Mouse (Mus musculus) liver, embryonic 16.5 days (tissue): ENCODE measurements around the gene Kcnj6. TPM values are rescaled to one million over a fixed set of nuclear protein-coding genes. Genes with fewer than 3 reads are reported as not detected.

Experiments used
- ATAC-seq: fragments of 200-750 bp; cut with Nextera tagmentation; 2 replicates; pipeline ENCODE4 v1.8.0; 2017; ENCODE audit warnings: low read depth, mild to moderate bottlenecking, moderate number of reproducible peaks, moderate library complexity
- H3K27ac ChIP-seq: fragments of 300-500 bp; sonication (generic); 2 replicates; pipeline ENCODE4 v1.5.1; 2014; ENCODE audit warnings: mild to moderate bottlenecking, low read length
- H3K27me3 ChIP-seq: fragments of 300-500 bp; sonication (generic); 2 replicates; pipeline ENCODE4 v1.6.1; 2014; ENCODE audit warnings: low read depth, low read length, mixed read lengths; ENCODE audit not compliant: control insufficient read depth, insufficient read depth
- H3K36me3 ChIP-seq: fragments of 300-500 bp; sonication (generic); 2 replicates; pipeline ENCODE4 v1.6.1; 2014; ENCODE audit warnings: mild to moderate bottlenecking; ENCODE audit not compliant: control insufficient read depth, insufficient read depth
- H3K4me1 ChIP-seq: fragments of 300-500 bp; sonication (generic); 2 replicates; pipeline ENCODE4 v1.6.1; 2014; ENCODE audit warnings: low read depth, low read length, mixed read lengths; ENCODE audit not compliant: control insufficient read depth
- H3K4me2 ChIP-seq: fragments of 300-500 bp; sonication (generic); 2 replicates; pipeline ENCODE4 v1.6.1; 2014; ENCODE audit warnings: low read depth, low read length, mixed read lengths
- H3K4me3 ChIP-seq: fragments of 300-500 bp; sonication (generic); 2 replicates; pipeline ENCODE4 v1.5.1; 2014; ENCODE audit warnings: low read depth, mild to moderate bottlenecking, low read length
- H3K9ac ChIP-seq: fragments of 300-500 bp; sonication (generic); 2 replicates; pipeline ENCODE4 v1.6.1; 2014; ENCODE audit warnings: low read depth, low read length
- H3K9me3 ChIP-seq: fragments of 300-500 bp; sonication (generic); replicated peaks from 2 replicates; pipeline ENCODE4 v1.6.1; 2016; ENCODE audit warnings: low read length; ENCODE audit not compliant: control insufficient read depth
- WGBS: fragments of 180-500 bp; shearing (Covaris S2); extraction: QIAGEN DNeasy Blood & Tissue Kit; methylation state at CpG from one replicate; pipeline ENCODE4 v1.1.7; 2014; ENCODE audit not compliant: insufficient replicate concordance; 5-methylcytosine and 5-hydroxymethylcytosine counted together
- polyA plus RNA-seq: library from polyadenylated mRNA; unstranded; fragments of >200 nt; fragmentation: Nextera tagmentation; extraction: Ambion mirVana; gene quantifications from 2 replicates; pipeline ENCODE4 v1.2.1, GENCODE M21; 2015

The Kcnj6 gene
- polyA plus RNA-seq, 1 experiment from 2014 or later = not detected

- Histone ChIP-seq H3K9ac (no peak overlapping the region), H3K27me3 (no peaks in the 10 kb centered on the region), H3K27ac (no peak overlapping the region), H3K4me2 (no peak overlapping the region), H3K4me3 (no peak overlapping the region), H3K4me1 (no peaks in the 10 kb centered on the region), H3K9me3 (no peaks in the 10 kb centered on the region), H3K36me3 (no peaks in the 10 kb centered on the region)
- ATAC-seq = no peak
- WGBS = 58% methylated on average over 14 of the region's 14 CpGs
Observed at GRCm38 (mm10) chr16:94850393-94850792, 147.1 kb downstream of the Kcnj6 start.

DNA sequence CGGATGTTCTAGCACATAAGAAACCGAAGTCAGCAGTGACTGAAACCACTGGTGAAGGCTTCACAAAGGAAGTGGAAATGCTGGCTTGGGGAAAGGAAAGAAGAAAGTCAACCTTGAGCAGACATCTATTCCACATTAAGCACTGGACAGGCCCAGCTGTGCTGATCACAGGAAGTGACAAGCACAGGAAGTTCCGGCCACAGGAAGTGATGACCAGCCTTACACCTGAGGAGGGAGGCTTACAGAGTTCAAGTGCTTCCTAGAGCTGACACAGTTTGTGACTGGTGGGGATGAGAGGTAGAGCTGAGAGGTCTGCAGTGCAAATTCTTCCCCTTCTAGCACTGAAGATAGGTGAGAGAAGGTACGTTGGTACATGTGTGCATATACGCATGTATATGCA, 151.5 kb downstream of the Kcnj6 start:
- H3K27me3 ChIP-seq = no peaks in the 10 kb centered on the region
- H3K27ac ChIP-seq = no peak overlapping the region
- no peaks in the 10 kb centered on the region for H3K9me3 ChIP-seq
- no peak overlapping the region for H3K9ac ChIP-seq
- H3K4me1 ChIP-seq = no peaks in the 10 kb centered on the region
- H3K4me2 ChIP-seq = no peak overlapping the region
- no peak overlapping the region for H3K4me3 ChIP-seq
- no peaks in the 10 kb centered on the region for H3K36me3 ChIP-seq
- ATAC-seq = no peak
- WGBS = 53% methylated on average over 5 of the region's 5 CpGs

DNA sequence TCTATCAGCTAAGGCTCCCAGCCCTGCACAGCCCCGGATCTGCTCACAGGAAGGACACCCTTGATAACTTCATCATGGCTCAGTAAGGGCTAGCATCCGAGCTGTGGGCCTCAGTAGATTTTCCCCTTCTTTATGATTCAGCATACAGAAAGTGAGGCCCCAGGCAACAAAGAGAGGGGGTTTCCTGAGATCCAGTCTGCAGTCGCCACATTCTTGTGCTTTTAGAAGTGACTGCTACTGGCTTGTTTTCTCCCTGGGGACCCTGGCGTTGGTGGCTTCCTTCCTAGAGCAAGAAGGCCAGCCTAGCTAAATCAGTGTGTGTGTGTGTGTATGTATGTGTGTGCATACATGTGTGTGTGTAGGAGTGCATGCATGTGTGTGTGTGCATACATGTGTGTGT, 152.7 kb downstream of the Kcnj6 start:
- Histone ChIP-seq H3K4me2 (no peak overlapping the region), H3K27me3 (no peaks in the 10 kb centered on the region), H3K4me3 (no peak overlapping the region), H3K36me3 (no peaks in the 10 kb centered on the region), H3K9ac (no peak overlapping the region), H3K27ac (no peak overlapping the region), H3K9me3 (no peaks in the 10 kb centered on the region), H3K4me1 (no peaks in the 10 kb centered on the region)
- no peak for ATAC-seq
- 33% methylated on average over 4 of the region's 4 CpGs for WGBS

DNA sequence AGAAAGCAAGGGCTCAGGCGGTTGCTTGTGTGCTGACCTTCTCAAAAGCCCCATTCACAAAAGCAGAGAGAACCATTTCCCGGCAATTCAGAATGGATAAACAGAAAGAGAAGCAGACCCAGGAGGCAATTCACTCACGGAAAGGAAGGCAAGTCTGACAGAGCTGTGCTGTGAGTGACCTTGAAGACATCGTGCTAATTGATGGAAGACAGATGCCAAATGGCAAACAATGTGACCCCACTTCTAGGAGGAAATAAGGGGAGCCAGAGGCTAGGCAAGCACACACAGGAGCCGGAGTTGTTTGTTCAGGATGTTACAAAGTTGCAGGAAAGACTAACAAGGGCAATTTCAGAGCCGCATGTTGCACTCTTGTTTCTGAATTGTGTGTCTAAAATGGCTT, 158.1 kb downstream of the Kcnj6 start:
- H3K4me2 ChIP-seq = no peak overlapping the region
- no peak overlapping the region for H3K9ac ChIP-seq
- no peaks in the 10 kb centered on the region for H3K27me3 ChIP-seq
- no peaks in the 10 kb centered on the region for H3K9me3 ChIP-seq
- H3K4me3 ChIP-seq = no peak overlapping the region
- ATAC-seq = no peak
- no peak overlapping the region for H3K27ac ChIP-seq
- no peaks in the 10 kb centered on the region for H3K36me3 ChIP-seq
- whole genome bisulfite sequencing = 41% methylated on average over 6 of the region's 6 CpGs
- no peaks in the 10 kb centered on the region for H3K4me1 ChIP-seq

- Histone ChIP-seq H3K4me1 (no peaks in the 10 kb centered on the region), H3K27ac (no peak overlapping the region), H3K36me3 (no peaks in the 10 kb centered on the region), H3K9ac (no peak overlapping the region), H3K9me3 (no peaks in the 10 kb centered on the region), H3K4me3 (no peak overlapping the region), H3K4me2 (no peak overlapping the region), H3K27me3 (no peaks in the 10 kb centered on the region)
- no peak for ATAC-seq
- 73% methylated on average over 9 of the region's 9 CpGs for WGBS
Observed at GRCm38 (mm10) chr16:94837881-94838280, 159.6 kb downstream of the Kcnj6 start.

DNA sequence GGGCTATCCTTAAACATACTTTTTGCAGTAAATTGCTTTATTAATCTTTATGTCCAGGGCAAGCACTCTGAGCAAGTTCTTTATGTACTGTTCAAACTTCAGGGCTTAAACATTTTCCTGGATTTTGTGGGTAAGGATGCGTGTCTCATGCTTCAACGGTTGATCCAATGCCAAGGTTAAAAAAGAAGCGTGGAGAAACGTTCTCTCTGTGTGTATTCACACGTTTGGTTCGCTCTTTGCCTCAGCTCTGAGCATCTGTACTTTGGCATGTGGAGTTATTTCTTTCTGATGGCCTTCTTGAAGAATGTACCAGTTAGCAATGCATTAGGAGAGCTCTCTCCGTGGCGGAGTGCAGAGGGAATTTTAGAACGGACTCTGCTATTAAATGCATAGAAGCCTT, 163.0 kb downstream of the Kcnj6 start:
- no peaks in the 10 kb centered on the region for H3K36me3 ChIP-seq
- no peak overlapping the region for H3K4me3 ChIP-seq
- no peaks in the 10 kb centered on the region for H3K9me3 ChIP-seq
- H3K4me1 ChIP-seq = no peaks in the 10 kb centered on the region
- H3K27ac ChIP-seq = no peak overlapping the region
- no peak overlapping the region for H3K4me2 ChIP-seq
- no peak for ATAC-seq
- no peaks in the 10 kb centered on the region for H3K27me3 ChIP-seq
- 66% methylated on average over 9 of the region's 9 CpGs for WGBS
- no peak overlapping the region for H3K9ac ChIP-seq

- H3K27ac ChIP-seq = no peak overlapping the region
- WGBS = 70% methylated on average over 18 of the region's 18 CpGs
Observed at GRCm38 (mm10) chr16:94828166-94828565, 169.3 kb downstream of the Kcnj6 start.

DNA sequence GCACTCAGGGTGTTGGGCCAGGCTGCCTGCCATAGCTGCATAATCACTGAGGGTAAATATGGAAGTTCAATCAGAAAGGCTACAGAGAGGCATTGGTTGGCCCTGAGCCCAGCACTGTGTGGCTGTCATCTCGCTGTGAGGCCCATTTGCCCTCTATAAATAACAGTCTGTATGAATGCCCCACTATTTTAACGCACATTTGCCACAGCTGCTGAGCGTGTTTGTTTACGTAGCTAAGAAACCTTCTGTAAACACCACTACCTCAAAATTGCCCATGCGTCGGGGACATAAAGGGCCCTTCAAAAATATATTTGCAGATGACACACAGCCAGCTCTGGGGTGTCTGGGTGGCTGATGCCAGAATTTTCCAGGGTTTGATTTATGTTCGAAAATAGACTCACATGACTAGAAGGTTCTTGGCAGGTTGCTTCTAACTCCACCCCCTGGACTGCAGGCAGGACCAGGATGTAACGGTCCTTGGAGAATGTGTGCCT, 170.4 kb downstream of the Kcnj6 start:
- H3K4me2 ChIP-seq = no peak overlapping the region
- H3K9ac ChIP-seq = no peak overlapping the region
- no peak overlapping the region for H3K27ac ChIP-seq
- H3K36me3 ChIP-seq = no peaks in the 10 kb centered on the region
- WGBS = 64% methylated on average over 8 of the region's 8 CpGs
- no peak overlapping the region for H3K4me3 ChIP-seq
- no peak for ATAC-seq
- H3K9me3 ChIP-seq = no peaks in the 10 kb centered on the region
- H3K4me1 ChIP-seq = no peaks in the 10 kb centered on the region
- no peaks in the 10 kb centered on the region for H3K27me3 ChIP-seq

More at GRCm38 (mm10) chr16:94828166-94828565, 169.3 kb downstream of the Kcnj6 start:
- Histone ChIP-seq H3K4me3 (no peak overlapping the region), H3K36me3 (no peaks in the 10 kb centered on the region), H3K4me2 (no peak overlapping the region), H3K9me3 (no peaks in the 10 kb centered on the region), H3K4me1 (no peaks in the 10 kb centered on the region), H3K9ac (no peak overlapping the region), H3K27me3 (no peaks in the 10 kb centered on the region)
- ATAC-seq = no peak

- no peaks in the 10 kb centered on the region for H3K4me1 ChIP-seq
Observed at GRCm38 (mm10) chr16:94825274-94825673, 172.2 kb downstream of the Kcnj6 start.

More at GRCm38 (mm10) chr16:94825274-94825673, 172.2 kb downstream of the Kcnj6 start:
- no peak overlapping the region for H3K4me3 ChIP-seq
- H3K9me3 ChIP-seq = no peaks in the 10 kb centered on the region
- H3K9ac ChIP-seq = no peak overlapping the region
- H3K4me2 ChIP-seq = no peak overlapping the region
- 65% methylated on average over 6 of the region's 6 CpGs for WGBS
- no peaks in the 10 kb centered on the region for H3K36me3 ChIP-seq
- no peaks in the 10 kb centered on the region for H3K27me3 ChIP-seq
- ATAC-seq = no peak
- no peak overlapping the region for H3K27ac ChIP-seq
